Comparison of ENCODE assay signal across 8 mouse cellular contexts in the genomic region with DNA sequence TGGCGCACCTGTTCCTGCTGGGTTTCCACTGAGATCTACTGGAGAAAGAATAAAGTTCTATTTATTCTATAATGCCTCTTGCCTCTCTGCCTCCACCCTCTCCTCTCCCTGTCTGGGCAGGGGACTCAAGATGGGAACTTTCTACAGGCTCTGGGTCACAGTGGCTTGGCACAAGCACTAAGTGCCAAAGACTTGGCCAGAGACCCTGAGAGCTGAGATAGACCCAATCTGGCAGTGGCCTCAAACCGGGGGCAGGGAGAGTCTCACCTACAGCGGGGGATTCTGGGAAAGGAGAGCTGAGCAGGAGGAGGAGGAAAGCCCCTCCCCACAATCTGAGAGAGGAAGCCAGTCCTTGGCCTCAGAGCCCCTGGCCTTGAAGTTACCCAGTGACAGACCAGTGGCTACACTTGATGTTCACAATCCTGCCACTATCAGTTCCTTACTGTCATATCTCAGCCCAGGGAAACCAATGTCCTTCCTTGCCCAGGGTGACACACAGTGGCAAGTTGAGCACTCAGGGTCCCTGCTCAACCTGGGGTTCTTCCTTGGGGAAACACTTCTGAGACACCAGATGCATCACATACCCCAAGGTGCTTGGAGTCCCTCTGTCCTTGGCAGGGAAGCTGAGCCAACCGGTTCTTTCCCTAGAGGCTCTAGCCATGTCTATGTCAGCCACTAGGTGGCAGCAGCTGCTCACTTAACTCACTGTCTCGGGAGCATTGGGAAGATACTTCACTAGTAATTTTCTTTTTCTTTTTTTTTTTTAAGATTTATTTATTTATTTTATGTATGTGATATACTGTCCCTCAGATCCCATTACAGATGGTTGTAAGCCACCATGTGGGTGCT. TPM values are rescaled to one million over a fixed set of nuclear protein-coding genes. Genes with fewer than 3 reads are reported as not detected.
A peak's percentile ranks its signal among the peaks of the same experiment; 100 is the strongest.
DNase-seq lines count a peak whose midpoint lies in the region; ATAC-seq and TF ChIP-seq lines count a peak whose summit lies in the region.

No protein-coding gene starts in this region.

- no peak overlapping the region for H3K9ac ChIP-seq in neural tube, embryonic 11.5 days (ENCODE audit: low read length)

- H3K36me3 ChIP-seq in limb, embryonic 10.5 days = peaks cover 53% of the 10 kb centered on the region
- H3K36me3 ChIP-seq in neural tube, embryonic 11.5 days (ENCODE audit: control insufficient read depth, insufficient read depth, low read length) = peaks cover 27% of the 10 kb centered on the region

- TF ChIP-seq CTCF in layer of hippocampus, adult 2 months (conservative IDR thresholded peaks at IDR 0.05) = peak; percentile 91

- no peak overlapping the region for H3K4me3 ChIP-seq in layer of hippocampus, adult 2 months
- no peak overlapping the region for H3K4me3 ChIP-seq in limb, embryonic 10.5 days
- no peak overlapping the region; the same call in 1 of the 2 replicates for H3K4me3 ChIP-seq in neural tube, embryonic 11.5 days (ENCODE audit: low read depth, low read length)

- no peaks in the 10 kb centered on the region for H3K9me3 ChIP-seq in limb, embryonic 10.5 days (replicated peaks)
- no peaks in the 10 kb centered on the region for H3K9me3 ChIP-seq in neural tube, embryonic 11.5 days (ENCODE audit: control insufficient read depth, low read length)

- no peaks in the 10 kb centered on the region for H3K27me3 ChIP-seq in limb, embryonic 10.5 days (ENCODE audit: low read depth, poor library complexity, severe bottlenecking)
- no peaks in the 10 kb centered on the region for H3K27me3 ChIP-seq in neural tube, embryonic 11.5 days (ENCODE audit: control insufficient read depth, insufficient read depth, low read length)

- ATAC-seq in neural tube, embryonic 11.5 days (ENCODE audit: insufficient read depth, low FRiP score, low TSS enrichment) = no peak

- H3K4me1 ChIP-seq in limb, embryonic 10.5 days = peaks cover 31% of the 10 kb centered on the region
- H3K4me1 ChIP-seq in neural tube, embryonic 11.5 days (ENCODE audit: control insufficient read depth, insufficient read depth, low read length) = peaks cover 16% of the 10 kb centered on the region

- WGBS in limb, embryonic 10.5 days = 53% methylated on average over 5 of the region's 5 CpGs
- 52% methylated on average over 5 of the region's 5 CpGs for WGBS in neural tube, embryonic 11.5 days

- H3K27ac ChIP-seq in layer of hippocampus, adult 2 months = no peak overlapping the region
- H3K27ac ChIP-seq in limb, embryonic 10.5 days = no peak overlapping the region
- 0 out of 2 replicates have a peak overlapping the region, but pooled peaks have one; percentile 6 for H3K27ac ChIP-seq in neural tube, embryonic 11.5 days (ENCODE audit: low read depth, low read length)

- intact Hi-C loops in heart, postnatal 10 days (cut with DNase I) = loop anchor here (2.0 to 5.0 kb wide), 4 partner anchors 60 to 176 kb away; a partner anchor contains a TSS

- peak; percentile 74 to 84 for DNase-seq in layer of hippocampus, adult 2 months (ENCODE audit: low spot score in 2 of 2)
- DNase-seq in layer of hippocampus, adult 9-11 months = no peak
- peak; percentile 83 for DNase-seq in MN1 (ENCODE audit: low spot score)
- peak; percentile 87 to 92 for DNase-seq in cerebellum, postnatal 14 days
- DNase-seq in heart, postnatal 10 days = peak; percentile 77 to 87
- peak; percentile 79 for DNase-seq in limb, embryonic 10.5 days (ENCODE audit: low spot score)
- peak; percentile 78 for DNase-seq in neural tube, embryonic 11.5 days (ENCODE audit: low spot score)
- peak; percentile 76 for DNase-seq in thymus, postnatal 25 days

- H3K4me2 ChIP-seq in neural tube, embryonic 11.5 days (ENCODE audit: low read depth) = no peak overlapping the region

RNA-seq across cellular contexts. Expression of a gene that starts 7.7 kb away (rescaled TPM):
- total RNA-seq in layer of hippocampus, adult 2 months (2021) = 1 to 10 TPM; 1.3 to 2.0 TPM
- total RNA-seq in heart, postnatal 10 days (2021) = 1 to 10 TPM; 1.3 to 2.0 TPM
- polyA plus RNA-seq in limb, embryonic 10.5 days (2016; fragmentation: Nextera tagmentation; extraction: Ambion mirVana) = 0.24 and 0.29 TPM in 2 replicates
- polyA plus RNA-seq in neural tube, embryonic 11.5 days (2014; fragmentation: Nextera tagmentation; extraction: Ambion mirVana) = 0.57 TPM in 1 of 2 replicates, not detected in the other

RNA-seq across cellular contexts. Expression of a gene that starts 47.5 kb away (rescaled TPM):
- 10 to 100 TPM; 15.4 to 19.0 TPM for total RNA-seq in layer of hippocampus, adult 2 months (2021)
- 10 to 100 TPM; 31.9 to 33.0 TPM for total RNA-seq in heart, postnatal 10 days (2021)
- polyA plus RNA-seq in limb, embryonic 10.5 days (2016; fragmentation: Nextera tagmentation; extraction: Ambion mirVana) = 38.4 and 43.7 TPM in 2 replicates
- 73.2 and 75.1 TPM in 2 replicates for polyA plus RNA-seq in neural tube, embryonic 11.5 days (2014; fragmentation: Nextera tagmentation; extraction: Ambion mirVana)

RNA-seq across cellular contexts. Expression of a gene that starts 48.9 kb away (rescaled TPM):
- 1 to 10 TPM; 1.7 to 3.0 TPM for total RNA-seq in layer of hippocampus, adult 2 months (2021)
- 10 to 100 TPM; 53.3 to 57.0 TPM for total RNA-seq in heart, postnatal 10 days (2021)
- 291 and 354 TPM in 2 replicates for polyA plus RNA-seq in limb, embryonic 10.5 days (2016; fragmentation: Nextera tagmentation; extraction: Ambion mirVana)
- polyA plus RNA-seq in neural tube, embryonic 11.5 days (2014; fragmentation: Nextera tagmentation; extraction: Ambion mirVana) = 338 and 339 TPM in 2 replicates

Comparison
In these comparisons a context has a peak if more than half of its experiments do, and no peak if none do; other contexts are left out.
1. RNA of a gene that starts 48.9 kb away (total RNA-seq): 53.3 to 57.0 TPM in heart, postnatal 10 days; 1.7 to 3.0 TPM in layer of hippocampus, adult 2 months; every median in the first group is over 10 times any median in the second.